Mouse (Mus musculus): ENCODE measurements around the gene Srrm2.

- no peak for TF ChIP-seq ZNF384 (IDR thresholded peaks at IDR 0.05; ENCODE audit: low read depth, low read length)
- no peak for TF ChIP-seq HCFC1 (IDR thresholded peaks at IDR 0.05; ENCODE audit: borderline replicate concordance, insufficient read depth, low read length)
Observed at GRCm38 (mm10) chr17:23822094-23822493, 31.8 kb downstream of the Srrm2 start.
